Mouse (Mus musculus) spleen, postnatal 4 days (tissue): ENCODE measurements at regions not wholly inside any gene's neighbourhood (a gene's known extent, or its start where the extent isn't known, plus 50 kb on each side); places are given as distances from the start of the nearest gene placed in this dataset.

Experiments
- DNase-seq, 2 experiments: peaks; one replicate each; pipeline ENCODE4 v3.0.0; 2022; ENCODE audit warnings: low spot score in 2 of 2

DNA sequence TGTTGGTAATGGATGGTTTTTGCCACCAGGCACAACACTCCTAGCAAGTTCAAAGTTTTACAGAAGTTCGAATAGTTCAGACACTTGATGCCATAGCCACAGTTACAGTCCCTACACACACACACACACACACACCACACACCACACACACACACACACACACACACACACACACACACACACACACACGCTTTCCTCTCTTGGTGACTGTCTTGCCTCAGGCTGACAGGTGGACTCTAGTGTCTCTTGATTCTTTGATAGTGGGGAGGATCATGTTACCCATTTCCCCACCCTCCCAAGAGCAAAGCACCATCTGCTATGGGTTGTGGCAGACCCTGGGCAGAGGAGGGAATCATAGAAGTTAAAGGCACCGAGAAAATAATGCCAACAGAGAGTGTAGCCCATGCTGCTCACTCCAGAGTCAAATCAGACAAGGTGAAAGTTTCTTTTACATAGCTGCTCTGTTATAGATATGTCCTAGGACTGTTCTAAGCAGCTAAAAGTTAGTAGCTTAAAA lies 75.9 kb downstream of the Klhl25 start:
- no peak for DNase-seq

DNA sequence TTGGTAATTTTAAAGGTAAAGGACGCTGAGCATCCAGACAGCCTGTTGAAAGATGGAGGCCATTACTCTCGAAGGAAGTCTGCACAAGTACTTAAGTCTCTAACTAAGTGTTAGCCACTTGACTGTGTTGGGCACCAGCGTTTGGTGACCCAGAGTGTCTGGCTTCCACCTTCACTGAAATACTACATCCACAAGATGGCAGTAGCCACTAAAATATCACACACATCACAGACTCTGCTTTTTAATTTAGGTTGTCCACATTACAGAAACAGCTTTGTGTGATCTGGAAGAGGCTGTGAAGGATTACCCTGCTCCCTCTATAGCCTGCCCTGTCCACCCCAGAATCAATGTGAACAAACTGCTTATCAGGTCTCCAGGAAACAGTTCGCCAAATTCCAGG lies 79.4 kb downstream of the Klhl25 start:
- no peak for DNase-seq

DNA sequence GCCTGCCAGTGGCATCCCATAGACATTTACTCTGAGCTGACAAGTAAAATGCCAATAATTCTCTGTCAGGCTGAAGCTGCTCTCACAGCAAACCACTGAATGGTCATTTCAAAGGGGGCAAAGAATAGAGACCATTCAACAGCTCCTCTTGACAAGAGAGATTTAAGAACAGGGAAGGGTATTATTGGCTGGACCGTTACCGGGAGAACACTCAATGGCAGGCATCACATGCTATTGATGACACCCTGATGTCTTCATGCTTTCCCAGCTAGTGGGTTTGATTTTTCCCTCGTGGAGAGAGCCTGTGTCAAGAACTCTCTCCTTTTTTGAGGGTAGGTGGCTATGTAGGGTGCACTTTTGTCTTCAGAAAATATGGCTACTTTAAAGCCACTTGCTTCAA lies 95.7 kb downstream of the Klhl25 start:
- DNase-seq = no peak

DNA sequence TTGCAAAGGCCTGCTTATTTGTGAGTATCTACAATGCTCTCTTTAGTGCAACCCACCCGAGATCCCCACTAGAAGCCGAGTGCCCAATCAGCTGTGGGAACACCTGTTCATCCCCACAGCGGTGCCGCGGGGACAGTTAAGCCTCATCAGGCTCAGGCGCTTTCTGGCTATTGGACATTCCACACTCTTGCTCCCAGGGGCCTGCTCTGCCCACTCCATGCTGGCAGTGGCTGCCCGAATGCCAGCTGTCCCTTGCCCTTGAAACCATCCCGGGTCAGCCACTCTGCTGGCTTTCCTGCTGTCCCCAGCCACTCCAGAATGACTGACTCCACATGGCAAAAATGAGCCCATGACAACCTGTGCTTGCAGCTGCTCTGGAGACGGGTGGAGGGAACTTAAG lies 107.6 kb downstream of the Klhl25 start:
- DNase-seq = peak in 1 of 2 experiments; percentile 52

DNA sequence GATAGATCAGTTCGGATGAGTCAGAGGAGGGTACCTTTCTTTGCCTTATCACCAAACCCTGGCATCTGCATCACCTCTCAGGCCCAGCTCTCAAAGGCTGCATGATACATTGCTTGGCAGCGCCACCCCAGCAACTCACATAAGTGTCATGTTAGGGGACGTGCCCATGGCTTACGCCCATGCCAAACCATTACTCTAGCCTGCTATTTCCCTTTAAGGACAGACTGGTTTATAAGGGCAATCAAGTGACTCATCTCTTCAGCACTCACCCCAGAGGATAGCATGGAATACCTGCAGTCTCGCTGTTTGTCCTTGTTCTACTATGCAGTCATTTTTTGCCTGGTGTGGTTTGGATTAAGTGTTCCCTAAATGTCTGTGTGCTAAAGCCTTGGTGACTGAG lies 109.3 kb downstream of the Klhl25 start:
- peak in 1 of 2 experiments; percentile 27 for DNase-seq

DNA sequence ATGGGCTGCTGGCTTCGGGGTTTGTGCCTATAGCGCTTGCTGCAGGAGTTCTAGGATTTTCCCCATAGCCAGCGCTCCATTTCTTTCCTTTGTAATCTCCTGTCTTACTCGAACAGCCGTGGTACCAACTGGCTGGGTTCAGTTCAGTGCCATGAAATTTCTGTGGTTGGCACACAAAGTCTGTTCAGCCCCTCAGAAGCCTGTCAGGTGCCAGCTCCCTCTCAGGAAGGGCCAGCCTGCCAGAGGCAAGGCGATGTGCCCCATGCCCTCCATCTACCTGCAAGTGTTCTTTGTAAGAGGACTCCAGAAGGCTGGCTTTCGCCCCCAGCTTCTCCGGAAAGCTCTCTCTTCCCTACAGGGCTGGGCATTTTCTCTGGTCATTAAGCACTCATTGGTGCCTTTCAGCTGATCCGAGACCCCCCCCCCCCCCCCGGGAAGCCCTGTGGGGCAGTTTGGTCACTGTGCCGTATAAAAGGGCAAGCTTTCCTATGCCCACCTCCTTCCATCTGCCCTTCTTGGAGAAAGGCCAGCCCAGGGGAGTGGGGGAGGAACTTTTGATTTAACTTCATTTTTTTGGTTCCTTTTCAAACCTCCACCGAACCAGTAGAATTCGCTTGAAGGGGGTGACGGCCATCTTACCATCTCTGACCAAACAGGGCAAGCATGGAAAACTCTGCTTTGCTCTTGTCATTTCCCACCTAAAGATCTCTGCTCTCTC lies 112.0 kb downstream of the Klhl25 start:
- no peak for DNase-seq

DNA sequence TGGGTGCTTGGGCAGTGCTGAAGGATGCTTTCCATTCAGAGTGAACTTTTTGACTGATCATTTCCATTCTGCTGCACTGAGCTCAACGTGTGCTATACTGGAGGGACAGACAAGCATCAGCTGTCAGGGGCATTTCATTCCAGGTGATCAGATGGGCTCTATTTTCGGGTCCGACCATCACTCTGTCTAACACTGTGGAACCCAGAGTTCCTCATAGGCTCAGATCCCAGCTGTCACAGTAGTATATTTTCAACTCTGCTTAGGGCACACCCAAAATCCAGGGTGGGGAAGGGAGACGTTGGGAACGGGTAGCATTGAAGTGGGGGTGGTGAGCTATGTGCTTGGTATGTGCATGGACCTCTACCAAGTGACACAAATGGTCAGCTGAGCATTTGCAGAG lies 120.1 kb downstream of the Klhl25 start:
- peak in 1 of 2 experiments; percentile 19 for DNase-seq

DNA sequence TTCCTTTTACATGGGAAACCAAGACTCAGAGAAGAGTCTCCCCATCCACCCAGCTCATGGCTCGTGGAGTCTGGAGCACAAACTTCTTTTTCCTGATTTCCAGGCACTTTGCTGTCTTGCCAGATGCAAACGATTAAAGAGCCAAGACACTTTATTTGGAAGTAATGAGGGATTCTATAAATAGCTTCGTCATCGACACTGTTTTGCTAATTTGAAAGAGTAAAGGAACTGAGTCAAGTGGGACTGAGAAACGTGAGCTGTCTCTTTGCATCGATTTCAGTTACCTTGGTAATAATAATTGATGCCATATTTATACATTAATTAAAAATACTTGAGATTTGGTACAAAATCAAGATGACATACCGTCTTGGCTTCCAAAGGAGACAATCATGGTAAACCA lies 122.8 kb downstream of the Klhl25 start:
- DNase-seq = no peak

DNA sequence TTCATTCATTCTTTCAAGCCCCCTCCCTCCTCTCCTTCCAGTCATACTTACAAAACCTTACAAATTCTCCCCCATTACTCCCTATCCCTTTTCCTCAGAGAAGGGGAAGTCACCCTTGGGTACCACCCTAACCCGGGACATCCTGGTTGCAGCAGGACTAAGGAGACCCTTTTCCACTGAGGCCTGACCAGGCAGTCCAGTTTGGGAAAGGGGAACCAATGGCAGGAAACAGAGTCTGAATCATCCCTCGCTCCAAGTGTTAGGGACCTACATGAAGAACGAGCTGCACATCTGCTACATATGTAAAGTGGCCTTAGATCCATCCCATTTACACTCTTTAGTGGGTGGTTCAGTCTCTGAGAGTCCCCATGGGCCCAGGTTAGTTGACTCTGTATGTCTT lies 123.6 kb downstream of the Klhl25 start:
- peak in 1 of 2 experiments; percentile 13 for DNase-seq

DNA sequence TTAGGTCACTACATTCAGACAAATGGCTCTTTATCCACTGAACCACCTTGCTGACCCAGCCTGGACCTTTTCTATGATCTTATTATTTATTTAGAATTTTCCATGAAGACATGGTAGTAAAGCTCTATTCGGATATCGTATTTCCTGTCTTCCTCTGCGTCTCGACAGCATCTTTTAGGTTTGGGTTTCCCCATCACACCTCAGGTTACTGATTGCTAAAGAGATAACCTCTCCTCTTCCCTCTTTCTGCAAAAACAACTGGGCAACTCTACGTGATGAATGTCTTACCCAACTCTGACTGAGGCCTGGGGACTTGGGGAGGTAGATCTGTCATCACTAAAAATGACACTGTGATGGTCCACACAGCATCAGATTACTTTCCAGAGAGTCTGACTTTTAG lies 133.4 kb downstream of the Klhl25 start:
- DNase-seq = no peak

DNA sequence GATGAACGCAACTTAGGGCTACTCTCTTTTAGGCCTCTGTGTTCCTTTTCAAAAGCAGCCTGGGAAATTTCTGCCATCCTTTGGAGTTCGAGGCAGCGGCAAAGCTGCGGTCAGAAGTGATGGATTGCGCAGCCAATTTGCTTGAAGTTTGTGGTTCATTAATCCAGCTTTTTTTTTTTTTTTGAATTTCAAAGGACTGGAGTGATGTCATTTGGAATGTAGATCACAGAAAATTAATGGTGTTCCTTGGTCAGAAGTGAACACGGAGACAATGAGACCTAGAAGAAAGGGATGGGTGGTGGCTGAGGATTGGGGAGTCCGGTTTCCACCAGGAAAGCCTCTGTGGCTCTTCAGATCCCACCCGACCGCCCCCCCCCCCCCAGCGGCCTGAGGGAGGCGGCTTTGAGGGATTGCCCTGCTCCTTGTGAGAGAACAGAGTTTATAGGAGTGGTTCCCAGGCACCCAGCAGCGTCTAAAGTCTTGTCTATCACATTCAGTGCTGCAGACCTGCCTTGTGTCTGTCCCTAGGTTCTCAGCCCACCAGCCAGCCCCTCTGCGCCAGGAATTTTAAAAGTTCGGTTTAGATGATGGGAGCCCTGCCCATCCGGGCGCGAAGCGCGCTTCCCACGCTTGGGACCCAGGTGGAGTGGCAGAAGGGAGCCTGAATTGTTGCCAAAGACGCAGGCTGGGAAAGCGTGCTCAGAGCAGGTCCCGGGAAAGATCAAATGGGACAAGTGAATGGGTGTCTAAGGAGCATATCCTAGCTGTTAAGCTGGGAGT lies 135.1 kb downstream of the Klhl25 start:
- DNase-seq = no peak

DNA sequence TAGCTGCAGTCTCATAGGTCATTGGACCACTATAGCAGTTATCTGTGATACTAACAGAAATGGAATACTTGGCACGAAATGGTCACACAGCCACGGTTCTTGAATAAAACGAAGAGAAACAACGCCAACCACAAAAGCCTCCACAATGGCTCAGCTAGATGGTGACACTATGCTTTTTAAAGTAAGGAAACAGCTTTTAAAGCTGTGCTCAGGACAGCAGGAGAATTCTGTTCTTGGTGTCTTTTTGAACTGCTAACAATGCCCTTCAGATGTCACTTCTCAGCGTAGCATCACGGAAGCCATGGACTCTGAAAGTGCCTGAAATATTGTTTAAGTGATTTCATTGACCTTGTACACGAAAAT lies 135.7 kb downstream of the Klhl25 start:
- no peak for DNase-seq

DNA sequence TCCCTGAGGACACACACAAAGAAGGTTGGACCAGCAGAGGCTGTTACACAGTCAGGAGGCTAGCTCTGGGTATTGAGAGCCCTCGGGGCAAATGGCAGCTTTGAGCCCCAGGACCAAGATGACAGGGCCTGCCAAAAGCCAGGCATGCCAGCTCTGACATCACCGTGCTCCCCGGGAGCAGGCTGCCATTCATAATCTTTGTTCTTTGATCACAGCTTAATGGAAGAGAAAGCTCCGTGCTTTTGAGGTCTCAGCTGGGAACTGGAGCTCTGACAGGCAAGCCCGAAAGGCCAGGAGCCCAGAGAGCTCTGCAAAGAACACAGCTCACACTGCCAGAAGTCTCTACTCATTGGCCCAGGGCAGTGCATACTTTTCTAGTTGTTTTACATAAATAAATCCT lies 150.7 kb downstream of the Klhl25 start:
- DNase-seq = no peak

DNA sequence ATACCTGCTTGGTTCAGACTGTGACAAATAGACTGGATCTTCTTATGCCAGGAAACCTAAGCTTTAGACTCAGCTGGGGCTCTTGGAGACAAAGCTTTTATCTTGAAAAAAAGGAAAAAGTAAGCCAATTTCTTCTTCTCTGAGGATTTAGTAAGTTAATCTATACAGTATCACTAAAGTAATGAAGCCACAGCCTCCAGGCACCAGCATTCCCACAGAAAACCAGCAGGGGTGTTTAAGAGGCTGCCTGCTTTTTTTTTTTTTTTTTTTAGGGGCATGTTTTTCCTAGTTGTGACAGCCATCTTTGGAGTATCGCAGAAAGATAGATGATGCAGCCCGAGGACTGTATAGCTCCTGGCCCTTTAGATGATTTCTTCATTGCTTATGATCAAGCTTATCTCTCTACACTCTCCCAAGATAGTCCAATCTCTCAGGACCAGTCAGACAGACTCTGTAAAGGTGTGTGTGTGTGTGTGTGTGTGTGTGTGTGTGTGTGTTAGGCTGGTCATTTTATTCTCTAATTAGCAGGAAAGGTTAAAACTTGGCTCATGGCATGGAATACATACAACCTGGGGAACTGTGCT lies 151.3 kb downstream of the Klhl25 start:
- DNase-seq = no peak

DNA sequence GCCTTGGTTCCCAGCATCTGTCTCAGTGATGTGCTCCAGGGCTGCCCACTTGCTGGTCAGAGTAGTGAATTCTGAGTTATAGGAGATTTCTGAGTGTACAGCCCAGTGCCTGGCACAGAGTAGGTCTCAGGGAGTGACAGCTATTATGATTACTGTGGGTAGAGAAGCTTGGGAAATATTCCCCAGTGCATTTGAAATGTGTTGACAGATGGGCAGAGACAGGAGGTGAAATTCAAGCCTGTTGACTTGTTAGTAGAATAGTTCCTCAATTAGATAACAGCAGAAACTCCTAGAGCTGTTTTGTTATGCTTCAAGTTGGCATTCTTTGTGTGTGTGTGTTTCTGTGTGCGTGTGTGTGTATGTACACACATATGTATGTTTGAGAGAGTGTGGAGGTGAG lies 152.9 kb downstream of the Klhl25 start:
- no peak for DNase-seq

DNA sequence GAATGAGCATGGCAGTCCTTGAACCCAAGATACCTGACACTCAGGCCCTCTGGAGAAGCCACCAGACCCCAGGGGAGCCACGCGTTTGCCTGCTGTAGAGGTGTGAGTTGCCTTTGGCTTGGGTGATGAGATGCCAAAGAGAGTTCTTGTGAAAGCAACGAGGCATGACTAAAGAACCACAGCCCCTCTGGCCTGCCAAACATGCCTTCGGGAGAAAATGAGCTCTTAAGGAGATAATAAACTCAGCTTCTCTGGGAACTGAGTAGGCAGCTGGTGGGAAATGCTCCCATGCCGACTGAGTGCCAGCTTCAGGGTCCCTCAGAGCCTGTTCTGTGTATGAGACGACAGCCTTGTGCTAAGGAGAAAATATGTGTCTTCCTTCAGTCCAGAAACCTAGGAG lies 160.1 kb downstream of the Klhl25 start:
- DNase-seq = no peak

DNA sequence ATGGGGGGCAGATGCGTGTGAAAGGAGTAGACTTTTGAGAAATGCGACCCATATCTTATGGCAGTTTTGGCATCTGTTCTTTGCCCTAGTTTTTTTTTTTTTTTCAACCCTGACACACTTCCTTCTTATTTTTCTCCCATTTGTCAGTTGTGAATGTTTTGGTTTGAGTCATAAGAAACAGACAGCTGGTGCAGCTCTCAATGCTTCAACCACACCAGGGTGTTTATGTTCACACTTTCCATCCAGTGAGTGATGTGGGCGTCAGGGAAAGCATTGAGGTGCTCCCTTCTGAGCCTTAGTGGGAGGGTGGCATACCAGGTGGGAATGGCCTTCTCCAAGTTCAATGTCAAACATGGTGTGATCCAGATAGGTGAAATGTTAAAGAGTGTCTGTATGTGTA lies 181.9 kb upstream of the Agbl1 start:
- DNase-seq = no peak

DNA sequence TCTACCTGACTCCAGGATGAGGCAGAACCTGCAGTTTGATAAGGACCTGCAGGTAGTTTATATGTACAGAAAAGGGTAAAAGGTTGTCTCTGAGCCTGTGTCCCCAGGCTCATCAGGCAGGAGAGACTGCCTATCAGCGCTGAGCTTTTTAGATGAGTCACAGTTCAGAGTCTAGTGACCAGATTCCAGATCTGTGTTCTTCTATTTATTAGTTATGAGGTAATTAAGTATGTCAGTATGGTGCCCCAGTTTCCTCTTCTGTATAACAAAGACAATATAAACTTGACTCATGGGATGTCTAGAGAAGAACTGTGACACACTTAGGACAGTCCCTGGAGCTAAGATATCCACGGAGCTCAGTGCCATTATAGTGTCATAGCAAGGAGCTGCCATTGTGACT lies 180.3 kb upstream of the Agbl1 start:
- DNase-seq = no peak

DNA sequence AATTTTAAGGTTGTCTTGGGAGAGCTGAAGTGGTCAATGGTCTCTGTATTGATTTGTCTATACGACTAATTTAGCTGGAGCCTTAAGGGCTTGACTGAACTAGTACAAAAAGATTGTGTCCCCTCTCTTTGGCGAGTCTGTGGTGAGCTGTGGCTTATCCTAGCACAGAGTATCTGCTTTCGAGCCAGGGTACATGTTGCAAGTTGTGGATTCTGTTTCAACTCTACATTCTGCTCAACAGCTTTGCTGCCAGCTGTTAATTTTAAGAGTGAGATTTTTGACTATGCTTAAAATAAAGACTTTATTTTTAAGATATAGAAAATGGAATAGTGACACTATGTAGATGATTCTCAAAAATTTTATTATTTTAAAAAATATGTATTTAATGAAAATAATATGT lies 175.8 kb upstream of the Agbl1 start:
- no peak for DNase-seq

DNA sequence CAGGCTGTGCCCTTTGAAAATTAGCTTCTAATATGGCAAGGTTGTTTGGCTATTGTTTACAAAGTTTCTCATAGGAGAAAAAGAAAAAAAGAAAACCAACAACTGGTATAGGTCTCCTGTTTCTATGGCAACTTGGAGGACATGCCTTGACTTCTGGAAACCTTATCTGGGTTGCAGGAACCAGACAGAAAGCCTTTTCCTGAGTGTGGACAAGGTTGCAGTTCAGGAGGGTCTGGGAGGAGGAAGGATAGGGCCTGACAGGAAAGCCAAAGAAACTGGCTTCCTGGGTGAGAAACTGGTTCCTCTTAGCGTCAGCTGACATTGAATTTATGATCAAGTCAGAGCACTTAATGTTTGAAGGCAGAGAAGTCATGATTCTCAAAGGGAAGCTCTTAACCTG lies 130.5 kb upstream of the Agbl1 start:
- DNase-seq = no peak

DNA sequence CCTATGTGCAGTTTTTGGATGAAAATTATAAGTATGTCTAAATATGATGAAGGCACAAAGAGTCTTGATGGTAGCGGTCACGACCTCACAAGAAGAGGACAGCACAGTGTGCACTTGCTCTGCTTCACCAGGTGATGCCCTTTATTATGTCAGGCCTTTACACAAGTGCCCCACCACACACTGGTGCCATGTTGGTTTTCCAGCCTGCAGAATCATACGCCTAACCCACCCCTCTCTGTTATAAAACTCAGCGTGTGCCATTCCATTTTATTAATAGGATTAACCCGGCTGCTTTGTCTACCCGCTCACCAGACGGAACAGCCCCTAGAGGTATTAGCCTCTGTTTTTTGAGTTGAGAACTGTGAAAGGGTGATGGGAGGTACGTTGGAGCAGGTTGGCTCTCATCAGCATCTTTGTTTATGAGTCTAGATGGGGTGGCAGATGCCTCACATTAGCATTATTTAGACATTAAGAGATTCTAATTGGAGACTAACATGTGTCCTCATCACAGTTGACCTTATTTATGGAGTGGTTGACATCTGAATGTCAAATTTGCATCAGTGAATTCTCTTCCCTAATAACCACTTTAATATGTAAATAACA lies 108.3 kb upstream of the Agbl1 start:
- no peak for DNase-seq

DNA sequence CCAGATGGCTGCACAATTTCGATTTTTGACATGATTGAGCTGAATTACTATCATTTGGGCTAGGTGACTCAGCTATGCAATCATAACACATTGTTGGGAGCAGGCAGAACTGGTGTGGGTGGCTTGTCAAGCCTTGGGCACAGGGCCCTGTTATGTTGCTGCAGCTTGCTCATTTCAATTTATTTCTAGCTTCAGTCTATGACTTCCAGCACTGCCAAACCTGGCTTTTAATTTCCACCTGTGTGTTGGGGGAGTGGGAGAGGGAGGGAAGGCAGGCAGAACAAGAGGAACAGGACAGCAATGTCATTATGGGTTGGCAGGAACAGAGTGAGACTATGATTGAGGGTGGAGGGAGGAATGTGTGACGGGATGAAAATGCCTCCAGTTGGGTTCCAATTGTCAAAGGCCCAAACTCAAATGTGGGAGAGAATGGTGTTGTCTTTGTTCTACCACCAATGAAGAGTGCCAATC lies 102.0 kb upstream of the Agbl1 start:
- DNase-seq = no peak
